Mouse (Mus musculus) forebrain, embryonic 11.5 days (tissue): ENCODE measurements at regions not wholly inside any gene's neighbourhood (a gene's known extent, or its start where the extent isn't known, plus 50 kb on each side); places are given as distances from the start of the nearest gene placed in this dataset.

ENCODE experiments used
- ATAC-seq: fragments of 200-750 bp; cut with Nextera tagmentation; replicated peaks from 2 replicates; pipeline ENCODE4 v1.8.0; 2017; ENCODE audit warnings: moderate TSS enrichment; ENCODE audit not compliant: low FRiP score
- DNase-seq: peaks from one replicate; pipeline ENCODE4 v3.0.0-alpha.2; 2017; ENCODE audit warnings: low spot score
- H3K27ac ChIP-seq: fragments of 300-500 bp; sonication (generic); 2 replicates; pipeline ENCODE4 v1.5.1; 2014; ENCODE audit warnings: low read depth, low read length
- H3K27me3 ChIP-seq: fragments of 300-500 bp; sonication (generic); 2 replicates; pipeline ENCODE4 v1.6.1; 2014; ENCODE audit warnings: mild to moderate bottlenecking, low read length, mixed read lengths; ENCODE audit not compliant: control insufficient read depth, insufficient read depth
- H3K36me3 ChIP-seq: fragments of 300-500 bp; sonication (generic); 2 replicates; pipeline ENCODE4 v1.6.1; 2014; ENCODE audit warnings: mild to moderate bottlenecking, low read length, moderate library complexity, mixed read lengths; ENCODE audit not compliant: control insufficient read depth, insufficient read depth
- H3K4me1 ChIP-seq: fragments of 300-500 bp; sonication (generic); replicated peaks from 2 replicates; pipeline ENCODE4 v1.6.1; 2014; ENCODE audit warnings: low read length, mixed read lengths; ENCODE audit not compliant: control insufficient read depth, insufficient read depth
- H3K4me2 ChIP-seq: fragments of 300-500 bp; sonication (generic); 2 replicates; pipeline ENCODE4 v1.6.1; 2014; ENCODE audit warnings: low read depth, mild to moderate bottlenecking, low read length, moderate library complexity, mixed read lengths; ENCODE audit not compliant: severe bottlenecking
- H3K4me3 ChIP-seq: fragments of 300-500 bp; sonication (generic); 2 replicates; pipeline ENCODE4 v1.5.1; 2014; ENCODE audit warnings: low read depth, low read length
- H3K9ac ChIP-seq: fragments of 300-500 bp; sonication (generic); 2 replicates; pipeline ENCODE4 v1.6.1; 2014; ENCODE audit warnings: low read length
- H3K9me3 ChIP-seq: fragments of 300-500 bp; sonication (generic); 2 replicates; pipeline ENCODE4 v1.6.1; 2016; ENCODE audit warnings: low read length, mixed read lengths; ENCODE audit not compliant: control insufficient read depth
- WGBS: fragments of 180-500 bp; shearing (Covaris S2); extraction: QIAGEN DNeasy Blood & Tissue Kit; methylation state at CpG from one replicate; pipeline ENCODE4 v1.1.7; 2014; 5-methylcytosine and 5-hydroxymethylcytosine counted together

DNA sequence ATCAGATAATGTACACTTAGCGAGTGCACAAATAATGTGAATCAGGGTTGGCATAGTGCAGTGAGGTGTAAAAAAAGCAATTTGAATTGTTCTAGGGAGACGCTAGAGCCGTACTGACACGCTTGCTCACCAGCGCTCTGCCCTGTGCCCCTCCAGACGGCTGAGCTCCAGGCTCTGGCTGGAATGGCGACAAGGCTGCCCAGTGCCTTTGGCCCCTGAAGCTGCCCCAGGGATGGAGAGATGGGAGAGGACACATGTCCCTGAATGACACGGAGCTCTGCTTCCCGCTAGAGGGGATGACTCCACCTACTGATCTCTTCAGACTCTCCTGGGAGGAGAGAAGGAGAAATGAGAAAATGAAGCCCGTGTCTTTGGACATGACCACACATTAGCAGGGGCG lies 143.3 kb upstream of the Cadm1 start:
- H3K27me3 ChIP-seq, result peaks cover 2% of the 10 kb centered on the region; the same call in 1 of the 2 replicates
- no peak overlapping the region for H3K4me3 ChIP-seq
- no peak overlapping the region for H3K27ac ChIP-seq
- peaks cover 7% of the 10 kb centered on the region for H3K4me1 ChIP-seq
- 80% methylated on average over 11 of the region's 11 CpGs for WGBS
- no peaks in the 10 kb centered on the region for H3K36me3 ChIP-seq
- H3K9ac ChIP-seq, result no peak overlapping the region
- H3K4me2 ChIP-seq, result no peak overlapping the region
- no peaks in the 10 kb centered on the region for H3K9me3 ChIP-seq
- DNase-seq (no peak), ATAC-seq (no peak)

DNA sequence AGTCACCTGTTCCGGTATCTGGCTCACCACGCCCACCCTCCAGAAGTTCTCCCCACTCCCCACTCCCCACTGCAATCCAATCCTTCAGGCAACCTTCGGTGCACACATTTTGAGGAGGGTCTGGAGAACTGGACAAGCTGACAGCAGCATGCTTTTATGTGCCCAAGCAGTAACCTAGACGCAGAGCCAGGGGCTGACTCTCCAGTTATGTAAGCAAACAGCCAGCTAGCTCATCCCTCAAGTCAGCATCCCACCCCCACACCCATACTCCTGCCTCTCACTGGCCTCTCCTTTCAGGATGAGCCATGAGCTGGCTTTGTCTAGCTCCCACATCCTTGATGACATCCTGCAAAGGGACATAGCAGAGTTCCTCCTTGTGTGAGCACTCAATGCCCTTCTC lies 142.8 kb upstream of the Cadm1 start:
- WGBS, result 80% methylated on average over 4 of the region's 4 CpGs

DNA sequence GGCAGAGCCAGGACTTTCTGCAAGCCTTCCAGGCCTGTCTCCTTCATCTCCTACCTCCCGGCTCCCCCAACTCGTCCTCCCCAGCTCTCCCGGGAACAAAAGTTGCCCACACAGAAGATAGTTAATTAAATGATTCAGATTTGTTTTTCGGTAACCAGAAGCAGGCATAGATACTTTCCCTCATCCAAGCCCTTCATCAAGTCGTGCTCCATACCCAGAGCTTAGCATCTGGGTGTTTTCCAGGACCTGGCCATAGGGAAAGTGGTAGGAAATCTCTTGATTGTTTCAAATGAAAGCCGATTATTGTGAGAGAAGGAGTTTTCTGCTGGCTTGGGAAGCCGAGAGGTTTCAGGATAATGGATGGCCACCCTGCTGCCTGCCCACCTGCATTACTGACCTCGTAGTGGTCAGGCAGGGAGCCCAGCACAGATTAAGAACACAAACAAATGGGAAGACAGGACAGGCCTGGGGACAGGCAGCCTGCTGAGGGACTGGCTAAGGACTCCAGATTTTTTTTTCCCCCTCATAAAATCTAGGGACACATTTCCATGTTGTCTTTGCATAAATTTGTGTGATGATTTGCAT lies 142.2 kb upstream of the Cadm1 start:
- Histone ChIP-seq H3K9me3 (no peaks in the 10 kb centered on the region), H3K4me2 (no peak overlapping the region), H3K27me3 (peaks cover 2% of the 10 kb centered on the region; the same call in 1 of the 2 replicates), H3K9ac (no peak overlapping the region), H3K4me3 (no peak overlapping the region), H3K27ac (no peak overlapping the region), H3K4me1 (peaks cover 7% of the 10 kb centered on the region), H3K36me3 (no peaks in the 10 kb centered on the region)
- 28% methylated on average over 8 of the region's 8 CpGs for WGBS
- no peak for DNase-seq
- no peak for ATAC-seq

More for the DNA sequence above, 142.8 kb upstream of the Cadm1 start:
- Histone ChIP-seq H3K4me2 (no peak overlapping the region), H3K27ac (no peak overlapping the region), H3K27me3 (peaks cover 2% of the 10 kb centered on the region; the same call in 1 of the 2 replicates), H3K9me3 (no peaks in the 10 kb centered on the region), H3K4me3 (no peak overlapping the region), H3K36me3 (no peaks in the 10 kb centered on the region), H3K9ac (no peak overlapping the region), H3K4me1 (peaks cover 7% of the 10 kb centered on the region)
- no peak for ATAC-seq
- no peak for DNase-seq

DNA sequence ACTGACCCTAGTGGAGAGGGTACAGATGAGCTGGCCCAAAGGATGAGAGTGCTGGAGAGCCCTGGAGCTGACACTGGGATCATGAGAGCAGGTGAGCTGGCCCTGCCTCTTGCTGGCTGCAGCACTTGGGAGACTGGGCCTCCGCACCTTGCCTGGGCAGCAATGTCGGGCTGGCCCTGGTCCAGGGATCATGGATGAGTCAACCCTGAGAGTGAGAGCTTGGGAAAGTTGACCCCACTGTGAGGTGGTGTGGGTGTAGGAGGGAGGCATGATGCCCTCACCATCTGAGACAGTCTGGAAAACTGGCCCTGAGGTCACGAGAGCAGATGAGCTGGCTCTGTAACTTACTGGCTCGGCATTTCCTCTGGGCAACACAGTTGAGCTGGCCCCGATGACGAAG lies 140.1 kb upstream of the Cadm1 start:
- Histone ChIP-seq H3K36me3 (no peaks in the 10 kb centered on the region), H3K27me3 (peaks cover 2% of the 10 kb centered on the region; the same call in 1 of the 2 replicates), H3K9ac (no peak overlapping the region), H3K27ac (no peak overlapping the region), H3K4me1 (peaks cover 2% of the 10 kb centered on the region; the same call in 1 of the 2 replicates), H3K4me3 (no peak overlapping the region), H3K9me3 (no peaks in the 10 kb centered on the region), H3K4me2 (no peak overlapping the region)
- ATAC-seq, result no peak
- no peak for DNase-seq
- WGBS, result 96% methylated on average over 6 of the region's 6 CpGs

DNA sequence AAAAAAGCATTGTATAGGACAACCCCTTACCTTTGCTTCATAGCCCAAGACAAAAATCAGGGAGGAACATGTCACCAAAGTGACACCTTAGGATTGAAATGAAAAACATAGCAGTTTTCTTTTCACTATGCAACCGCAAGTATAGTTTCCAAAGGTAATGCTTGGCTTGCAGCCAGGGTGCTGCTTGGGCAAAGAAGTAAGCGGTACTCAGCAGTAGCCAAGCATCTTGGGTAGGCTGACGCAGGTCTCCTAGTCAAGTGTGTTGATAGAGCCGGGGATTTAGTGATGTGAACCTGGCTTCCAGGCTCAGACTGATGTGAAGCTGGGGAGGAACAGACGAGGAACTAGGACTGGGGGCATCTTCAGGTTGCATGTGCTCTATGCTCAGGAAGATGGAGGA lies 138.3 kb upstream of the Cadm1 start:
- Histone ChIP-seq H3K27ac (no peak overlapping the region), H3K4me2 (no peak overlapping the region), H3K4me3 (no peak overlapping the region), H3K27me3 (no peaks in the 10 kb centered on the region; the same call in 1 of the 2 replicates), H3K4me1 (peaks cover 2% of the 10 kb centered on the region; the same call in 1 of the 2 replicates), H3K9ac (no peak overlapping the region), H3K36me3 (no peaks in the 10 kb centered on the region), H3K9me3 (no peaks in the 10 kb centered on the region)
- no peak for DNase-seq
- ATAC-seq, result no peak
- 93% methylated on average over 5 of the region's 5 CpGs for WGBS

DNA sequence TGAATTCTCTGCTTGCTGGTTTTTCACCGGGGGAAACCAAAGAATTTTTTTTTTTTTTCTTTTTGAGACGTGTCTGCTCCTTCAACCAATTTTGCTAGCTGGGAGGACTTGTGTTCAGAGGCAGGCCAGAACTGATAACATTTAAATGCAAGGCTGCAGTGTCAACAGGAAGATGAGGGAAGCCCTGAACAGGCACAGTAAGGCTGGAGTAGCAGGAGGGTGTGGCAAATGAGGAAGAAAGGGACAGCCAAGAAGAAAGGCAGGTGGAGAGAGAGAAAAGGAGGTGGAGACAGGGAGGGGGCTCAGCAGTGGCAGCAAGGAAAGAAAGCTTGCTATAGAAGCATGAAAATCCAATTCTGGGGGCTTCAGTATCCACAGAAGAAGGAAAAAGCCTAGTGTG lies 130.4 kb upstream of the Cadm1 start:
- Histone ChIP-seq H3K4me1 (no peaks in the 10 kb centered on the region; the same call in 1 of the 2 replicates), H3K27me3 (no peaks in the 10 kb centered on the region)
- 14% methylated on average over 2 of the region's 2 CpGs for WGBS

DNA sequence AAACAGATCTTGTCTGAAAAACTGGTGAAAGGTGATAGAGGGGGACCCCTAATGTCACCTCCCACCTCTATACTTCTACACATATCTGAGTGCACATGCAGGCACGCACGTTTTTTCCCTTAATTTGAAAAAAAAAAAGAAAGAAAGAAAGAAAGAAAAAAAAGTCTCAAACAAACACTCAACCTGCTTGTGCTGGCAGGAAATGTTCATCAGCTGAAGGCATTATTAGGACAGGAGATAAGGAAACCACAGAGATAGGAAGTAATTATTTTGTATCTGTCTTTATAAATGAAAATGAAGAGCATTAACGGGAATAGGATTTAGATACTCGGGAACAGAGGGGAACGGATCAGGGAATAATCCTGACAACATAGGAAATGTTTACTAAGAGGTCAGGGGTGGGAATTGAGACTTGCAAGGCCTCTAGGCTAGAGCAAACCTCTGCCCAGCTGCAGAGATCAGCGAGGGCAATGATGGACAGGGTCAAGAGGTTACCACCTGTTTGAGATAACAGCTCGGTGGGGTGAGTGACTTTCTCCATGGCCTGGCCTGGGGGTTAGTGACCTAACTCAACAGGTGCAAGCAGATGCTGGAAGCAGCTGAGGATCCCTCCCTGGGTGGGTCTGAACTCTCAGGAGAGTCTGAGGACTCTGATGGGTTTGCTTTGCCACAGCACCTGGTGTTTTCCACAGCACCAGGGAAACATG lies 129.7 kb upstream of the Cadm1 start:
- no peaks in the 10 kb centered on the region for H3K27me3 ChIP-seq
- no peaks in the 10 kb centered on the region for H3K36me3 ChIP-seq
- no peak overlapping the region for H3K4me3 ChIP-seq
- H3K9ac ChIP-seq, result no peak overlapping the region
- WGBS, result 34% methylated on average over 7 of the region's 7 CpGs
- ATAC-seq, result no peak
- no peak for DNase-seq
- no peak overlapping the region for H3K27ac ChIP-seq
- no peaks in the 10 kb centered on the region; the same call in 1 of the 2 replicates for H3K4me1 ChIP-seq
- H3K9me3 ChIP-seq, result no peaks in the 10 kb centered on the region
- no peak overlapping the region for H3K4me2 ChIP-seq

More for the DNA sequence above, 130.4 kb upstream of the Cadm1 start:
- Histone ChIP-seq H3K27ac (no peak overlapping the region), H3K9me3 (no peaks in the 10 kb centered on the region), H3K4me2 (no peak overlapping the region), H3K4me3 (no peak overlapping the region), H3K36me3 (no peaks in the 10 kb centered on the region), H3K9ac (no peak overlapping the region)
- ATAC-seq, result no peak
- no peak for DNase-seq

DNA sequence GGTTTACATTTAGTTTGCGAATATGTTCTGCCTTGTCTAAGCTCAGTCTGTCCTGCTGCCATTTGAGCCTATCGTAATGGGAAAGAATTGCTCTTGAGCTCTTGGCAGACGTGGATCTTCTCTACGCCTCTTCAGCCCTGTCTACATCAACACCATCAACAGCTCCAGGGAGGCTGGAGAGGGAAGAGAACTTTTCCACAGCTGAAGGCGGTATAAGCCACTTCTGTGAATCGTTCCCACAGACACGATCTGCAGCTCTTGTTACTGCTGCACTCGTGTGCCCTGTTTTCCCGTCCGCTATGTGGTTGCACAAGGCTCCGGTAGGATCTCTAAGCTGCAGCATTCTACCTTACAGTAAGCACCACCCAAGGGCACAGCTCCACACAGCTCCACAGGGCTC lies 128.5 kb upstream of the Cadm1 start:
- WGBS, result 88% methylated on average over 11 of the region's 11 CpGs
- Histone ChIP-seq H3K4me2 (no peak overlapping the region), H3K36me3 (no peaks in the 10 kb centered on the region), H3K4me1 (no peaks in the 10 kb centered on the region; the same call in 1 of the 2 replicates), H3K27ac (no peak overlapping the region), H3K9ac (no peak overlapping the region), H3K4me3 (no peak overlapping the region), H3K9me3 (no peaks in the 10 kb centered on the region), H3K27me3 (no peaks in the 10 kb centered on the region)
- ATAC-seq (no peak), DNase-seq (no peak)

DNA sequence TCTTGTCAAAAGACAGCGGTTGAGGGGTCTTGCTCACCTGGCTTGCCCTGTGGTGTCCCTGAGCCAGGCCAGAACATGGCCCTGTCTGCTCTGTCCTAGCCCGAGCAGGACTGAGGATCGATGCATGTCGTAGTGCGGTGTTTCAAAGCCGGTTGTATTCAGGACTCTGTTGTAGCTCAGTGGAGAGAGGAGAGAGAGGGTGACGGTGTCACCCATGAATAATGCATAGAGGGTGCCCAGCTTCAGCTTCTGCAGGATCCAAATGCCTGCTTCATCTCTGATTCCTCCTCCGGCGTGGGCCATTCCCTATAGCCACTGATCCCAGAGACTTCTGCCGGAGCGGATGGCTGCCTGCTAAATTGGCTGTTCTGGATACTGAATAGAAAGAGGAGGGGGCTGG lies 126.7 kb upstream of the Cadm1 start:
- Histone ChIP-seq H3K27ac (no peak overlapping the region), H3K36me3 (no peaks in the 10 kb centered on the region), H3K4me1 (peaks cover 2% of the 10 kb centered on the region; the same call in 1 of the 2 replicates), H3K9me3 (no peaks in the 10 kb centered on the region), H3K4me3 (no peak overlapping the region), H3K4me2 (no peak overlapping the region), H3K9ac (no peak overlapping the region), H3K27me3 (no peaks in the 10 kb centered on the region)
- ATAC-seq, result no peak
- 65% methylated on average over 11 of the region's 11 CpGs for WGBS
- DNase-seq, result no peak
